Mouse (Mus musculus): ENCODE results near the gene Msi2. TPM values are rescaled to one million over a fixed set of nuclear protein-coding genes. Genes with fewer than 3 reads are reported as not detected.

Msi2 gene
- polyA plus RNA-seq, 1 experiment from 2014 or later: 24.5 TPM

- no peak for TF ChIP-seq CTCF (IDR thresholded peaks at IDR 0.05; ENCODE audit: low read depth)
- ATAC-seq (replicated peaks; ENCODE audit: low FRiP score, low read depth) (no peak), DNase-seq (ENCODE audit: low spot score) (no peak)
- WGBS: 69% methylated on average over 12 of the region's 14 CpGs
- Histone ChIP-seq H3K4me2 (ENCODE audit: low read length) (no peak overlapping the region), H3K4me1 (replicated peaks; ENCODE audit: insufficient read depth, low read length) (no peaks in the 10 kb centered on the region), H3K27me3 (ENCODE audit: insufficient read depth, low read length) (no peaks in the 10 kb centered on the region), H3K36me3 (ENCODE audit: insufficient read depth, low read length) (peaks cover 22% of the 10 kb centered on the region; the same call in 1 of the 2 replicates), H3K27ac (no peak overlapping the region), H3K9ac (ENCODE audit: low read depth, low read length) (no peak overlapping the region), H3K4me3 (replicated peaks; ENCODE audit: low read depth, low read length) (no peak overlapping the region), H3K9me3 (replicated peaks; ENCODE audit: low read length) (no peaks in the 10 kb centered on the region)
Observed at GRCm38 (mm10) chr11:88381145-88381909, 337.0 kb downstream of the Msi2 start.

- no peak for ATAC-seq (replicated peaks; ENCODE audit: low FRiP score, low read depth)
- H3K27ac ChIP-seq: no peak overlapping the region
Observed at GRCm38 (mm10) chr11:88379635-88380034, 338.7 kb downstream of the Msi2 start.

GRCm38 (mm10) chr11:88378686-88379339 lies 339.5 kb downstream of the Msi2 start:
- no peak overlapping the region for H3K9ac ChIP-seq (ENCODE audit: low read depth, low read length)
- no peak for ATAC-seq (replicated peaks; ENCODE audit: low FRiP score, low read depth)
- no peaks in the 10 kb centered on the region for H3K9me3 ChIP-seq (replicated peaks; ENCODE audit: low read length)
- TF ChIP-seq CTCF (IDR thresholded peaks at IDR 0.05; ENCODE audit: low read depth): no peak
- H3K36me3 ChIP-seq (ENCODE audit: insufficient read depth, low read length): peaks cover 19% of the 10 kb centered on the region; the same call in 1 of the 2 replicates
- H3K27ac ChIP-seq: no peak overlapping the region
- H3K4me3 ChIP-seq (replicated peaks; ENCODE audit: low read depth, low read length): no peak overlapping the region
- no peaks in the 10 kb centered on the region for H3K27me3 ChIP-seq (ENCODE audit: insufficient read depth, low read length)
- 0 out of 2 replicates have a peak, but pooled peaks cover 2% of the 10 kb centered on the region for H3K4me1 ChIP-seq (replicated peaks; ENCODE audit: insufficient read depth, low read length)
- 57% methylated on average over 9 of the region's 9 CpGs for WGBS
- no peak overlapping the region for H3K4me2 ChIP-seq (ENCODE audit: low read length)
- no peak for DNase-seq (ENCODE audit: low spot score)

More at GRCm38 (mm10) chr11:88379635-88380034, 338.7 kb downstream of the Msi2 start:
- no peak for TF ChIP-seq CTCF (IDR thresholded peaks at IDR 0.05; ENCODE audit: low read depth)
- WGBS: 80% methylated on average over 2 of the region's 2 CpGs
- DNase-seq (ENCODE audit: low spot score): no peak
- no peaks in the 10 kb centered on the region for H3K9me3 ChIP-seq (replicated peaks; ENCODE audit: low read length)
- no peak overlapping the region for H3K4me3 ChIP-seq (replicated peaks; ENCODE audit: low read depth, low read length)
- no peaks in the 10 kb centered on the region for H3K4me1 ChIP-seq (replicated peaks; ENCODE audit: insufficient read depth, low read length)
- H3K9ac ChIP-seq (ENCODE audit: low read depth, low read length): no peak overlapping the region
- H3K27me3 ChIP-seq (ENCODE audit: insufficient read depth, low read length): no peaks in the 10 kb centered on the region
- peaks cover 22% of the 10 kb centered on the region; the same call in 1 of the 2 replicates for H3K36me3 ChIP-seq (ENCODE audit: insufficient read depth, low read length)
- H3K4me2 ChIP-seq (ENCODE audit: low read length): no peak overlapping the region

- no peak overlapping the region for H3K27ac ChIP-seq
- no peak overlapping the region for H3K4me3 ChIP-seq (replicated peaks; ENCODE audit: low read depth, low read length)
- TF ChIP-seq CTCF (IDR thresholded peaks at IDR 0.05; ENCODE audit: low read depth): no peak
- WGBS: 81% methylated on average over 4 of the region's 4 CpGs
- DNase-seq (ENCODE audit: low spot score): no peak
- no peak overlapping the region for H3K4me2 ChIP-seq (ENCODE audit: low read length)
- peaks cover 13% of the 10 kb centered on the region; the same call in 1 of the 2 replicates for H3K36me3 ChIP-seq (ENCODE audit: insufficient read depth, low read length)
- H3K9ac ChIP-seq (ENCODE audit: low read depth, low read length): no peak overlapping the region
- ATAC-seq (replicated peaks; ENCODE audit: low FRiP score, low read depth): no peak
- H3K27me3 ChIP-seq (ENCODE audit: insufficient read depth, low read length): no peaks in the 10 kb centered on the region
- H3K9me3 ChIP-seq (replicated peaks; ENCODE audit: low read length): no peaks in the 10 kb centered on the region
- H3K4me1 ChIP-seq (replicated peaks; ENCODE audit: insufficient read depth, low read length): 0 out of 2 replicates have a peak, but pooled peaks cover 2% of the 10 kb centered on the region
Observed at GRCm38 (mm10) chr11:88372589-88372988, 345.7 kb downstream of the Msi2 start.

GRCm38 (mm10) chr11:88369898-88370297 lies 348.4 kb downstream of the Msi2 start:
- Histone ChIP-seq H3K9me3 (replicated peaks; ENCODE audit: low read length) (no peaks in the 10 kb centered on the region), H3K36me3 (ENCODE audit: insufficient read depth, low read length) (peaks cover 13% of the 10 kb centered on the region; the same call in 1 of the 2 replicates), H3K27ac (no peak overlapping the region), H3K9ac (ENCODE audit: low read depth, low read length) (no peak overlapping the region), H3K4me3 (replicated peaks; ENCODE audit: low read depth, low read length) (no peak overlapping the region), H3K4me1 (replicated peaks; ENCODE audit: insufficient read depth, low read length) (0 out of 2 replicates have a peak, but pooled peaks cover 2% of the 10 kb centered on the region), H3K4me2 (ENCODE audit: low read length) (no peak overlapping the region), H3K27me3 (ENCODE audit: insufficient read depth, low read length) (no peaks in the 10 kb centered on the region)
- DNase-seq (ENCODE audit: low spot score) (no peak), ATAC-seq (replicated peaks; ENCODE audit: low FRiP score, low read depth) (no peak)
- WGBS: 58% methylated on average over 3 of the region's 3 CpGs
- no peak for TF ChIP-seq CTCF (IDR thresholded peaks at IDR 0.05; ENCODE audit: low read depth)

GRCm38 (mm10) chr11:88367501-88367900 lies 350.8 kb downstream of the Msi2 start:
- DNase-seq (ENCODE audit: low spot score): no peak
- Histone ChIP-seq H3K27me3 (ENCODE audit: insufficient read depth, low read length) (no peaks in the 10 kb centered on the region), H3K36me3 (ENCODE audit: insufficient read depth, low read length) (peaks cover 13% of the 10 kb centered on the region; the same call in 1 of the 2 replicates), H3K4me2 (ENCODE audit: low read length) (no peak overlapping the region), H3K9ac (ENCODE audit: low read depth, low read length) (no peak overlapping the region), H3K4me1 (replicated peaks; ENCODE audit: insufficient read depth, low read length) (no peaks in the 10 kb centered on the region), H3K9me3 (replicated peaks; ENCODE audit: low read length) (no peaks in the 10 kb centered on the region), H3K4me3 (replicated peaks; ENCODE audit: low read depth, low read length) (no peak overlapping the region), H3K27ac (no peak overlapping the region)
- ATAC-seq (replicated peaks; ENCODE audit: low FRiP score, low read depth): no peak
- 91% methylated on average over 4 of the region's 4 CpGs for WGBS
- TF ChIP-seq CTCF (IDR thresholded peaks at IDR 0.05; ENCODE audit: low read depth): no peak

All from kidney, postnatal 0 days (tissue).